Mouse (Mus musculus) E14TG2a.4 (cell line): ENCODE measurements at regions not wholly inside any gene's neighbourhood (a gene's known extent, or its start where the extent isn't known, plus 50 kb on each side); places are given as distances from the start of the nearest gene placed in this dataset.

Source experiments
- CTCF ChIP-seq: conservative IDR thresholded peaks from 2 replicates; pipeline ENCODE4 v1.5.1; 2014; ENCODE audit warnings: low read length
- POU5F1 ChIP-seq: IDR thresholded peaks from 2 replicates; pipeline ENCODE4 v1.6.1; 2014; ENCODE audit warnings: low read length, borderline replicate concordance

DNA sequence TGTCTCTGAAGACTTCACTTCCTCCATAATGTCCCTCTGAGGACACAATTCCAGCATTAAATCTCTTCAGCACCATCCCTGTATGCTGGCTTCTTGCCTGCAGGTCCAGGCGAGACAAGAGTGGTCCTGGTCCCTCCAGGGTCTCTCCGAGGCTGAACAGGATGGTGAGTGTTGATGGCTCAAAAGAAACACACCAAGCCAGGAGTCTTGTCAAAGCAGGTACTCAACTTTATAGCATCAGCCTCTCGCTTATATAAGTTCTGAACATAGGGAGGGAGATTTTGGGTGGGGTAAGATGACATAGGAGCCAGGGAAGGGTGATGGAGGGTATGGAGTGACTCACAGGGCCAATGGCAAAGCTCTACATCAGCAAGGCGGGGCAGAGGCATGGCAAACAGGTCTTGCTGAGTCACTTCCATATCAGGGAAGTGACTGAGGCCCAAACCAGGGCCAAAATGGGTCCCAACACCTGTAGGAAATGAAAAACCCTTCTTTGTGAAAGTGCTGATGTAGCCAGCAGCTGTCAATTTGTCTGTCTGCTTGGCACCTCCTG is 111.7 kb downstream of the Rpl10-ps3 start:
- TF ChIP-seq CTCF (no peak), POU5F1 (no peak)
